Mouse (Mus musculus) forebrain, embryonic 10.5 days (tissue): Measurements from ENCODE around the gene Mepce. TPM values are rescaled to one million over a fixed set of nuclear protein-coding genes. Genes with fewer than 3 reads are reported as not detected.

Experiments used
- DNase-seq: peaks from one replicate; pipeline ENCODE4 v3.0.0-alpha.2; 2017; ENCODE audit warnings: low spot score; ENCODE audit errors: extremely low spot score
- H3K27ac ChIP-seq: fragments of 300-500 bp; sonication (generic); 2 replicates; pipeline ENCODE4 v1.5.1; 2016; ENCODE audit warnings: mild to moderate bottlenecking
- H3K27me3 ChIP-seq: fragments of 300-500 bp; sonication (generic); 2 replicates; pipeline ENCODE4 v1.6.1; 2016; ENCODE audit warnings: mild to moderate bottlenecking; ENCODE audit not compliant: poor library complexity, severe bottlenecking
- H3K36me3 ChIP-seq: fragments of 300-500 bp; sonication (generic); replicated peaks from 2 replicates; pipeline ENCODE4 v1.6.1; 2016; ENCODE audit warnings: mild to moderate bottlenecking, moderate library complexity
- H3K4me1 ChIP-seq: fragments of 300-500 bp; sonication (generic); 2 replicates; pipeline ENCODE4 v1.6.1; 2016
- H3K4me3 ChIP-seq: fragments of 300-500 bp; sonication (generic); 2 replicates; pipeline ENCODE4 v1.5.1; 2016; ENCODE audit warnings: mild to moderate bottlenecking, moderate library complexity
- H3K9me3 ChIP-seq: fragments of 300-500 bp; sonication (generic); 2 replicates; pipeline ENCODE4 v1.6.1; 2016; ENCODE audit warnings: mild to moderate bottlenecking, moderate library complexity
- WGBS: fragments of 180-500 bp; shearing (Covaris S2); methylation state at CpG from one replicate; pipeline ENCODE4 v1.1.7; 2016; 5-methylcytosine and 5-hydroxymethylcytosine counted together
- polyA plus RNA-seq: library from polyadenylated mRNA; unstranded; fragments of >200 nt; fragmentation: Nextera tagmentation; extraction: Ambion mirVana; gene quantifications from 2 replicates; pipeline ENCODE4 v1.2.1, GENCODE M21; 2016

Gene Mepce
- polyA plus RNA-seq, 1 experiment from 2014 or later, result 11.5 TPM

DNA sequence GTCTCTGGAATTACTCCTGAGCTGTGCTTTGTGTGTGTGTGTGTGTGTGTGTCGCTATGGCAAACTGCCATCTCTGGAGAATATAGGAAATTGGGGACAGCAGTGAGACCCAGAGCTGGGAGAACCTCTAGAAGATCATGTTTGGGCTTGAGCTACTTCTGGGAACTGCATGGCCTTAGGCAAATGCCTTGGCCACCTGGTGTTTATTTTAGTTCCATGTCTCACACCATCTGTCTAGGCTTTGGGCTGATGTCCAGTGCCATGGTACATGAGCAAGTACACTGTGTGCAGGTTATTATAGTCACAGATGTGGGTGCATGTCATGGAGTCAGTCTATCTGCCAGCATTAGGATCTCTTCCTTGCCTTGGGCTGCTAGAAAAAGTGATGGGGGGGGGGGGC is 35.1 kb upstream of the Mepce start:
- no peaks in the 10 kb centered on the region for H3K36me3 ChIP-seq
- no peaks in the 10 kb centered on the region for H3K27me3 ChIP-seq
- H3K9me3 ChIP-seq, result no peaks in the 10 kb centered on the region
- H3K27ac ChIP-seq, result no peak overlapping the region
- DNase-seq, result no peak
- no peaks in the 10 kb centered on the region for H3K4me1 ChIP-seq
- 78% methylated on average over 1 of the region's 1 CpGs for WGBS
- H3K4me3 ChIP-seq, result no peak overlapping the region

DNA sequence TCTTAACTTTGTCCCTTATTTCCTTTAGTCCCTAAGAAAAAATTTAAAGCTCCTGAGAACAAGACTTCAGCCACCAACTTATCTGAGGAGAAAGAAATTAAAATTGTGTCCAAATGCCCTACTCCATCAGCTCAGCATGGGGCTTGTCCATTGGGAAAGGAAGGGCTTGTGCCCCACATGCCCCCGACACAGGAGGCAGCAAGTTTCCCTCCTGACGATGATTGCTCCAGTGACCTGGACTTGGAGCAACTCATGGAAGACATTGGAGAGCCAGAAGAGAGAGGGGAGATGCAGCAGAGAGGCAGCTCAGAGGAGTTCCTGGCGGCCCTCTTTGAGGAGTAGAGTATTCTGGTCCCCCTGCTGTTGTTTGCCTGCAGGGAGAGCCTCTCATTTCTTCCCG is 34.7 kb upstream of the Mepce start:
- no peaks in the 10 kb centered on the region for H3K36me3 ChIP-seq
- H3K9me3 ChIP-seq, result no peaks in the 10 kb centered on the region
- no peaks in the 10 kb centered on the region for H3K27me3 ChIP-seq
- 70% methylated on average over 4 of the region's 4 CpGs for WGBS
- H3K4me1 ChIP-seq, result no peaks in the 10 kb centered on the region
- no peak overlapping the region for H3K27ac ChIP-seq
- no peak for DNase-seq
- no peak overlapping the region for H3K4me3 ChIP-seq

DNA sequence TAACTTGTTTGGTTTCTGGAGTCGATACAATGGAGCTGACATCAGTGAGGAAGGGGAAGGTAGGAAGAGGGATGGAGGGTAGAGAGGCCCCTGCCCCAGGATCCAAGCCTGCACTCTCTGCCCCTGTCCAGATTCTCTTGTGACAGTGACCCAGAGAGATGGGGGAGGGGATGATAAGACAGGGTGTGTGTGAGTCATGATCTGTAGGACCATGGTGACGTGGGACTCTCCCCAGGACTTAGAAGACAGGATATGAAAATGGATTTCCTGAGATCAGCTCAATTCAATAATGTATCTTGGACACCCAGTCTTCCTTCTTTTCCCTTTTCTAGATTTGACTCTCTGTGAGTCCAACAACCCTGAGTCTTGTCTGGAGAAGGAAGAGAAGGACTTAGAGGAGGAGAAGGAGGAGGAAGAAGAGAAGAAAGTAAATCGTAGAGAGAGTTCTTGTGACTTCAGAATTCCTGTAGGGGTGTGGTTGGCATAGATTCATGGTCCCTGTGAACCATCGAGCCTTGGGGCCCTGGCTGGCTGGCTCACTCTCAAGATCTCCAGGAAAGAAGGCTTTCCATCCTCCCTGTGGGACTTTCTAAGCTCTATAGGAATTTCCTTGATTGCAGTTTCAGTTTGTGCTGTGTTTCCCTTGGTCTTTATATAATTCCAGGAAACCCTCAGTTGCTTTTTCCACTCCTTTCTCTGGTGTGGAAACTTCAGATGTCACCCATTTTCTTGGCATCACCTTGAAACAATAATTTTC is 30.2 kb upstream of the Mepce start:
- H3K4me3 ChIP-seq, result no peak overlapping the region
- no peak for DNase-seq
- H3K36me3 ChIP-seq, result no peaks in the 10 kb centered on the region
- H3K9me3 ChIP-seq, result 0 out of 2 replicates have a peak, but pooled peaks cover 5% of the 10 kb centered on the region
- no peaks in the 10 kb centered on the region for H3K4me1 ChIP-seq
- H3K27me3 ChIP-seq, result no peaks in the 10 kb centered on the region
- WGBS, result 80% methylated on average over 4 of the region's 4 CpGs
- no peak overlapping the region for H3K27ac ChIP-seq

DNA sequence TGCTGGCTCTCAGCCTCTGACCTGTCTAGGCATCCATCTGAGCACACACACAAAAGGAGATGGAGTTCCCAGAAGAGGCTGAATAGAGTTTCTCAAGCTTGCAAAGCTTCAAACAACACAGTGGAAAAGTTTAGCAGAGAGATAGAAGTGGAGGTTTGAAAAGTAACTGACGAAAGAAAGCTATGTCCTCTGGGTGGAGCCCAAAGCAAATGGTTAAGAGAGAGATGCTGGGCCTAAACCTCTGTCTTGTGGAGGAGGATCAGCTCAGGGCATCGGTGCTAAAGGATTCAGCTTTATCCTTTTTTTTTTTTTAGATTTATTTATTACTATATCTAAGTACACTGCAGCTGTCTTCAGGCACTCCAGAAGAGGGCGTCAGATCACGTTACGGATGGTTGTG is 20.9 kb upstream of the Mepce start:
- Histone ChIP-seq H3K27ac (no peak overlapping the region), H3K27me3 (no peaks in the 10 kb centered on the region), H3K9me3 (no peaks in the 10 kb centered on the region), H3K4me3 (no peak overlapping the region), H3K4me1 (no peaks in the 10 kb centered on the region), H3K36me3 (no peaks in the 10 kb centered on the region)
- WGBS, result 92% methylated on average over 5 of the region's 5 CpGs
- DNase-seq, result no peak

DNA sequence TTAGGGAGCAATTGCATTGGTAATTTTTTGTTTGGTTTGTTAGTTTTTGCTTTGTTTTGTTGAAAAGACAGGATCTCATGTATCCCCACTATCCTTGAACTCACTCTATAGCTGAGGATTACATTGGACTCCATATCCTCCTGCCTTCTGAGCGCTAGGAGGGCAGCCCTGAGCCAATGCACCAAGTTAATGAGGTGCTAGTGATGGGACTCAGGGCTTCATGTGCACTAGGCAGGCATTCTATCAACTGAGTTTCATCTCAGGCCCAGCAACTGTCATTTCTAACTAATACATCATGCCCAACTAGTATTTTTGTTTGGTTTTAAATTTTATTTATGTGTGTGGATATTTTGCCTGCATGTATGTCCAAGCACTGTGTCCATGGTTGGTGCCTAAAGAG is 18.7 kb upstream of the Mepce start:
- WGBS, result 73% methylated on average over 1 of the region's 1 CpGs
- DNase-seq, result no peak
- H3K9me3 ChIP-seq, result no peaks in the 10 kb centered on the region

DNA sequence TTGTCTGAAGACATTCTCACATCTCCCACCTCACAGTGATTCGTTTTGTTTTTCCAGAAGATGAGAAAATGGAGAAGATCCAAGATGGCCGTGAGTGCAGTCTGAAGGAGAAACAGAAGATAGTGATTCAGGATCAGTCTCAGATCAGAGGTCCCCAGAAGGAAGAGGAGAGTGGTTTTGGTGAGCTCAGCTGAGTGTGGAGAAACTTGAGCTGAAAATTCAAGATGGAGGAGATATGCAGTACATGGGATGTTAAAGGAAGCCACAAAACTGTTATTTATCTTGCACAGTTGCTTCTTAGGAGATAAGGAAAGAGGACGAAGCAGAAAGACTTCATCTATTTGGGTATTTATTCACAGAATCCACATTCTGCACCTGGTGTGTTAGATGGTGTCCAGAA is 13.5 kb upstream of the Mepce start:
- Histone ChIP-seq H3K27me3 (no peaks in the 10 kb centered on the region), H3K9me3 (no peaks in the 10 kb centered on the region), H3K4me1 (no peaks in the 10 kb centered on the region), H3K4me3 (no peak overlapping the region), H3K27ac (no peak overlapping the region), H3K36me3 (no peaks in the 10 kb centered on the region)
- WGBS, result 85% methylated on average over 3 of the region's 3 CpGs
- DNase-seq, result no peak

More for the DNA sequence above, 18.7 kb upstream of the Mepce start:
- Histone ChIP-seq H3K4me3 (no peak overlapping the region), H3K4me1 (no peaks in the 10 kb centered on the region), H3K36me3 (no peaks in the 10 kb centered on the region), H3K27ac (no peak overlapping the region), H3K27me3 (no peaks in the 10 kb centered on the region)

DNA sequence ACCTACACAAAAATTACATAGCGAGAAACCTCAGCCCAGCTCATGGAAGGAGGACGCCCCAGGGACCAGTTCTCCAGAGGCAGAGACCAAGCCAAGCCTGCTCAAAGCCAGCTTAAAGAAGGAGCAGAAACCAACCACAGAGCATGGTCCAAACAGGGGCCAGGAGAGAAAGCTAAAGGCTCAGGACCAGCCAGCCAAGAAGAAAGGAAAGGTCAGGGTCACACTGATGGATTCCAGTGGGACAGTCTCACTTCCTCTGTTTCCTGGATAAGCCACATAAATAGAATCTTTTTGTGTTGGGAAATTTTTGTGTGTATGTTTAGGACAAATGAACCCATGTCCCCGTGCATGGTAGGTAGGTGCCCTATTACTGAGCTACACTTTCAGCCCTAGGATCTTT is 9.2 kb upstream of the Mepce start:
- Histone ChIP-seq H3K9me3 (no peaks in the 10 kb centered on the region), H3K4me1 (no peaks in the 10 kb centered on the region), H3K27ac (no peak overlapping the region), H3K27me3 (no peaks in the 10 kb centered on the region), H3K36me3 (no peaks in the 10 kb centered on the region), H3K4me3 (no peak overlapping the region)
- 85% methylated on average over 3 of the region's 3 CpGs for WGBS
- no peak for DNase-seq

DNA sequence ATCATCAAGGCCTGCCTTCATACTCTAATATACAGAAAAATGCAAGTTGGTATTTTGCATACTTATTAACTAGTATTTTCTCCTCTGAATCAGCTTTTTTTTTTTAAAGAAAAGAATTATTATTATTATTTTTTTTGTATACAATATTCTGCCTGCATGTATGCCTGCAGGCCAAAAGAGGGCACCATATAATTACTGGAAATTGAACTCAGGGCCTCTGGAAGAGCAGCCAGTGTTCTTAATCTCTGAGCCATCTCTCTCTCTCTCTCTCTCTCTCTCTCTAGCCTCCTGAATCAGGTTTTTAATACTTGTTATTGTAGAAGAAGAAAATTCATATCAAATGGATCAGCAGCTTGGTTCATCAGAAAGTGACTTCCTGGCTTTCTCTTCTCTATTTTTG is 4.1 kb upstream of the Mepce start:
- peaks cover 6% of the 10 kb centered on the region for H3K9me3 ChIP-seq
- H3K4me3 ChIP-seq, result no peak overlapping the region
- no peak for DNase-seq
- peaks cover 15% of the 10 kb centered on the region for H3K27me3 ChIP-seq
- no peaks in the 10 kb centered on the region for H3K36me3 ChIP-seq
- H3K4me1 ChIP-seq, result peaks cover 4% of the 10 kb centered on the region; the same call in 1 of the 2 replicates
- no peak overlapping the region for H3K27ac ChIP-seq

DNA sequence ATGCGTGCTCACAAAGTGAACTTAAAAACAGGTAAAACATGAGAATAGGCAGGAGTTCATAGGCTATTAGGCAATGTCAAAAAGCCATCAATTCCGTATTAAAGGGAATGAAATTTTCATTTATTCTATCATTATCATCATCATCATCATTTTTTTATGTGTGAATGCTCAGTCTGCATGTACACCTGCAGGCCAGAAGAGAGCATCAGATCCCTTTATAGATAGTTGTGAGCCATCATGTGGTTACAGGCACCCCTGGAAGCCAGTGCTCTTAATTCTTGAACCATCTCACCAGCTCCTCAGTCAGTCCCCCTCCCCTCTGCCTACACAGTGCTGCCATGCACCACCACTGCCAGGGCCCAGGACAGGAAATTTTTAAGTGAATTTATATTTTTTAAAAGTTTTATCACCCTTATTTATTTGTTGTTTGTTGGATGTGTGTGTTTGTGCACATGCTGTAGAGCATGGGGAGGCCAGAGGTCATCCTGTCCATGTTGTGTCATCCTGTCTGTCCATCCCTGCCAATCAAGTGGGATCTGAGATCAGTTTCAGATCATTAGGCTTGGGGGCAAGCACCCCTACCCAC is 1.6 kb upstream of the Mepce start:
- no peak for DNase-seq
- H3K4me3 ChIP-seq, result no peak overlapping the region
- peaks cover 12% of the 10 kb centered on the region for H3K36me3 ChIP-seq
- peaks cover 22% of the 10 kb centered on the region for H3K4me1 ChIP-seq
- H3K27ac ChIP-seq, result no peak overlapping the region
- peaks cover 15% of the 10 kb centered on the region for H3K27me3 ChIP-seq
- H3K9me3 ChIP-seq, result peaks cover 6% of the 10 kb centered on the region
- 97% methylated on average over 2 of the region's 2 CpGs for WGBS

DNA sequence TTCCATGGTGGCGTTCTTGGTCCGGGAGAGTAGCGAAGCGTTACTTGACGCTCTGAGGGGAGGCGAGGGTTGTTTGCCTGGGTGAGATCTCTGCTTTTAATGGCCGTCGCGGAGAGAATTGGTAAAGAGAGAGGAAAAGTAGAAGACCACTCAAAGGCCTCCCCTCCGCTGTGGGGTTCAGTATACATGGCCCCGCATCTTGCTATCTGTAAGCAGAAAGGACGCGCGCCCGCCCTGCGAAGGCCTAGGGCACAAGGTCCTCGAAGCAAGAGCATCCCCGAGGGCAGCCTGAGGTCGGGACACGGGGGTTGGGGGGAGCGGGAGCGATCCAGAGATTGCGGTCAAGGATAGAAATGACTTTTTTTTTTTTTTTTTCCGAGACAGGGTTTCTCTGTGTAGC is 716 bp upstream of the Mepce start:
- Histone ChIP-seq H3K27ac (peak overlapping the region; percentile 98), H3K4me3 (peak overlapping the region; percentile 96), H3K27me3 (peaks cover 15% of the 10 kb centered on the region), H3K36me3 (peaks cover 21% of the 10 kb centered on the region), H3K9me3 (peaks cover 6% of the 10 kb centered on the region), H3K4me1 (peaks cover 30% of the 10 kb centered on the region)
- 74% methylated on average over 24 of the region's 24 CpGs for WGBS
- DNase-seq, result no peak

DNA sequence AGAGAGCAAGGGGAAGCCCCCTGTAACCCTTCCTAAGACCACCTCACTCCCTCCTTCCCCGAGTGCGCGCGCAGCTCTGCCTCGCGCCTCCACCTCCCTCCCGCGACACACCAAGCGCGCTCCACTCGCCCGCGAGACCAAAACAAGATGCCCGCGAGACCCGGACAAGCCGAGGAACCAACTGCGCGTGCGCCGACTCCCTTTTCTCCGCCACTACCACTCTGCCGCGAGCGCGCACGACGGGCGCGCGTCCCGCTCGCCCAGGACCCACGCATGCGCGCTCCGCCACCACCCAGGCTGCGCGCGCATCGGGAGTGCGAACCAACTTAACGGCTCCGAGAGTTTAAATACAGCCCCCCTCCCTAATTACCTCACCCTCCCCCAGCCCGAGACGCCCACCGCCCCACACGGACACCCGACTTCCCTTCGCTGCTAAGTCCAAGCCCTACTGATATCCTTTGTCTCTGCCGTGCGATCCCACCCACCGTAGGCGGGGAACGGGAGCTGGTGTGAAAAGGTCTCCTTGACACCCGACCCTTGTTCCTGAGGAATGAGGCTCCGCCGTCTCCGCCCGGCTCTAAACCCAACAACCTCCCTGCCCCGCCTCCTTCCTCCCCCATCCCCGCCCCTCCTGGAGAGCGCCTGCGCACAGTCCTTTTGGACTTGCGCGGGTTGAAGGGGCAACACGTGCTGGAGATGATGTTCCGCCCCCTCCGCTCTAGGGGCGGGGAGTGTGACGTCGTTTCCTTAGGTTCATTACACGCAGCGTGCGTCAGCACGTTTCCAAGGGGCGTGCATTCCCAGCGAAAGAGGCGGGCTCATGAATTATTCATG is 1.1 kb downstream of the Mepce start:
- WGBS, result under 1% methylated on average over 79 of the region's 79 CpGs
- H3K9me3 ChIP-seq, result peaks cover 6% of the 10 kb centered on the region
- H3K36me3 ChIP-seq, result peaks cover 39% of the 10 kb centered on the region
- H3K4me1 ChIP-seq, result peaks cover 49% of the 10 kb centered on the region
- peak; percentile 99 for DNase-seq
- H3K4me3 ChIP-seq, result peak overlapping the region; percentile 96
- H3K27me3 ChIP-seq, result peaks cover 15% of the 10 kb centered on the region
- H3K27ac ChIP-seq, result peak overlapping the region; percentile 98

DNA sequence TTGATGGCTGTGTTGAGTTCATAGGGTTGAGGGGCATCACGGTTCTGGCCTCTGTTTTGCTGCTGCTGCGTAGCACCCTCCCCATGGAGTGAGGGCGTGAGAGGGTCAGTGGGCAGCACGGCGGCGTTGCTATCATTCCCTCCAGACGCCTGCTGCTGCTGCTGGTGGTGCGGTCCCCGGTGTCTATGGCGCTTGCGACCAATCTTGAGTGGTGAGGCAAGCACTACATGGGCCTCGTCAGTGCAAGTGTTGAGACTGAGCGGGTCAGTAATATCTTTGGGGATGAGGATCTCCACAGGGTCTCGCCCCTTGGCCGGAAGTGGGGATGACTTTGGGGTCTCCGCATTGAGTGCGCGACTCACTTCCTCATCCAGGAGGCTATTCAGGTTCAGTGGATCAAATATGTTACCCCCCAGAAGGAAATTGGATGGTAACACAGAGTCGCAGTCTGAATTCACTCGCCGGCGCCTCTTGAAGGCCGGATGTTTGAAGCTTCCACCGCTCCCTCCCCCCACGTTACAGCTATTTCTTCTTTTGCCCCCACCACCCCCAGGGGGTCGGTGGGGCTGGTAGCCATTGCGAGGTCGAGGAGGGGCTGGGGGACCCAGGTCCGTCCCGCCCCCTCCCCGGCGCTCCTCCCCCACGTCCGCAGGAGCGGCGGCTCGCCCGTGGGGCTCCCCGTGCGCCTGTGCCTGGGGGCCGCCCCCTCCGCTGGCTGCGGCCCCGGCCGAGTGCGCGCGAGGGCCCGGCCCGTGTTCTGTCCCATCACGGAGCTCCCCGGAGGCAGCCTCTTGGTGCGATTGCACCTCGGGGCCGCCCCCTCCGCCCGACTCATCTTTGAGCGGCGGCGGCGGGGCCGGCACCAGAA is 2.1 kb downstream of the Mepce start:
- 9% methylated on average over 57 of the region's 62 CpGs for WGBS
- Histone ChIP-seq H3K36me3 (peaks cover 49% of the 10 kb centered on the region), H3K9me3 (peaks cover 6% of the 10 kb centered on the region), H3K27me3 (peaks cover 15% of the 10 kb centered on the region), H3K4me3 (peak overlapping the region; percentile 96), H3K27ac (peak overlapping the region; percentile 98), H3K4me1 (peaks cover 55% of the 10 kb centered on the region)
- DNase-seq, result peak; percentile 40
